ENCODE assay signal across 17 mouse cellular contexts in the genomic region with DNA sequence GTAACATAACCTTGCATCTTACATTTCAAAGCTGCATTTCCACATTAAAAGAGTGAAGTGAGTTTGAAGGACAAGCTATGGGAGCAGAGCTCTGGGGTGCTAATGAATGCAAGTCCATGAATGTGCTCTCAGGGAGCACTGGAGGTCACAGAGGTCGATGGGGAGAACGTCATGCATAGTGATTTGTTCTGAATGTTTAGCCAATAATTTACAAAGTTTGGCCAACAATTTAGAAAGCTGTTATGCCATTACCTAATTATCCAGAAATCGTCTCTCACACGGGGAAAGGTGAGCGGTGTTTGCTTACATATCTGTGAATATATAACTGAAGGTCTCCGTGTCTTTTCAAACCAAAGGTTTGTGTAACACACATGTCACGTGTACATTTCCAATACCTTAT. TPM values are rescaled to one million over a fixed set of nuclear protein-coding genes. Genes with fewer than 3 reads are reported as not detected.
DNase-seq lines count a peak whose midpoint lies in the region; ATAC-seq and TF ChIP-seq lines count a peak whose summit lies in the region.
"Had no signal": no experiment of that assay in that cellular context is flagged by ENCODE, and none has a peak within 500 bp of the region (broad histone marks: within the 10 kb centered on the region; RNA-seq: fewer than 3 reads in every experiment).

No protein-coding gene starts in this region.

- peak; percentile 96 for DNase-seq in kidney, adult 2 months
- peak; percentile 98 for DNase-seq in kidney, adult 9 months
- peak; percentile 71 for DNase-seq in kidney, postnatal 10 days
- peak; percentile 53 to 68 for DNase-seq in kidney, postnatal 4 days
- DNase-seq in urinary bladder, postnatal 4 days (ENCODE audit: low spot score in 2 of 2) = no peak
- no peak for DNase-seq in T-cell, adult 2 months (ENCODE audit: low spot score)
- DNase-seq: adrenal gland, adult 8-10 months; cerebellum, adult 11 months; cerebellum, postnatal 36 days; forebrain, postnatal 0 days; gastrocnemius, postnatal 25 days had no signal

- no peak for TF ChIP-seq CTCF in kidney, adult 2 months (conservative IDR thresholded peaks at IDR 0.05; ENCODE audit: insufficient read depth, insufficient read length, low read depth, low read length)

- ATAC-seq in kidney, embryonic 15.5 days (replicated peaks; ENCODE audit: low FRiP score) = no peak
- ATAC-seq: forebrain, embryonic 13.5 days; forebrain, postnatal 0 days had no signal

- no peak overlapping the region for H3K9ac ChIP-seq in kidney, embryonic 15.5 days
- H3K9ac ChIP-seq: embryonic facial prominence, embryonic 13.5 days; forebrain, embryonic 13.5 days; forebrain, postnatal 0 days; heart, embryonic 12.5 days; hindbrain, embryonic 14.5 days had no signal

- no peak overlapping the region for H3K4me3 ChIP-seq in kidney, adult 2 months (ENCODE audit: insufficient read depth, low read depth, low read length)
- no peak overlapping the region for H3K4me3 ChIP-seq in kidney, embryonic 15.5 days (replicated peaks)
- H3K4me3 ChIP-seq: embryonic facial prominence, embryonic 13.5 days; forebrain, embryonic 13.5 days; heart, embryonic 12.5 days; hindbrain, embryonic 10.5 days had no signal

- peak overlapping the region; percentile 93 for H3K27ac ChIP-seq in kidney, adult 2 months (ENCODE audit: insufficient read depth, low read depth, low read length)
- no peak overlapping the region for H3K27ac ChIP-seq in kidney, embryonic 15.5 days
- H3K27ac ChIP-seq: embryonic facial prominence, embryonic 13.5 days; forebrain, embryonic 13.5 days; hindbrain, embryonic 10.5 days; hindbrain, embryonic 14.5 days had no signal

- H3K36me3 ChIP-seq in kidney, adult 2 months (ENCODE audit: control insufficient read depth, insufficient read depth, low read length) = no peaks in the 10 kb centered on the region
- H3K36me3 ChIP-seq in kidney, embryonic 15.5 days = no peaks in the 10 kb centered on the region
- H3K36me3 ChIP-seq: embryonic facial prominence, embryonic 13.5 days; heart, embryonic 12.5 days; hindbrain, embryonic 10.5 days had no signal

- no peak for TF ChIP-seq POLR2A in kidney, adult 2 months (IDR thresholded peaks at IDR 0.05; ENCODE audit: low read depth, low read length)

- H3K9me3 ChIP-seq in kidney, embryonic 15.5 days (replicated peaks) = no peaks in the 10 kb centered on the region
- H3K9me3 ChIP-seq: embryonic facial prominence, embryonic 13.5 days; forebrain, embryonic 13.5 days; heart, embryonic 12.5 days; hindbrain, embryonic 10.5 days had no signal

- 33% methylated on average over 7 of the region's 7 CpGs for WGBS in kidney, adult 2 months
- 52% methylated on average over 7 of the region's 7 CpGs for WGBS in kidney, embryonic 15.5 days

- no peak overlapping the region for H3K4me2 ChIP-seq in kidney, embryonic 15.5 days
- H3K4me2 ChIP-seq: embryonic facial prominence, embryonic 13.5 days; forebrain, embryonic 13.5 days; heart, embryonic 12.5 days; hindbrain, embryonic 14.5 days had no signal

- peaks cover 25% of the 10 kb centered on the region for H3K4me1 ChIP-seq in kidney, adult 2 months (ENCODE audit: control insufficient read depth, insufficient read depth, low read length)
- peaks cover 15% of the 10 kb centered on the region; the same call in 1 of the 2 replicates for H3K4me1 ChIP-seq in kidney, embryonic 15.5 days
- H3K4me1 ChIP-seq: heart, embryonic 12.5 days had no signal

- H3K27me3 ChIP-seq in kidney, adult 2 months (replicated peaks; ENCODE audit: control insufficient read depth, insufficient read depth, low read length) = no peaks in the 10 kb centered on the region
- no peaks in the 10 kb centered on the region for H3K27me3 ChIP-seq in kidney, embryonic 15.5 days
- H3K27me3 ChIP-seq: embryonic facial prominence, embryonic 13.5 days; forebrain, embryonic 13.5 days; heart, embryonic 12.5 days had no signal

RNA-seq across cellular contexts. Expression of gene Fhit, which starts 2.8 kb away (rescaled TPM):
- polyA plus RNA-seq in kidney, adult 2 months (2012; rRNA removed) = 18.1 and 21.3 TPM in 2 replicates
- polyA plus RNA-seq in kidney, embryonic 15.5 days (2015; fragmentation: Nextera tagmentation; extraction: Ambion mirVana) = 5.0 and 5.1 TPM in 2 replicates

Comparison
In these comparisons a context has a peak if more than half of its experiments do, and no peak if none do; other contexts are left out.
1. DNase-seq: peak in kidney, adult 2 months (single experiment), kidney, adult 9 months (single experiment), kidney, postnatal 10 days (single experiment) and kidney, postnatal 4 days (2 of 2); none in urinary bladder, postnatal 4 days (0 of 2) and T-cell, adult 2 months (single experiment).